Mouse (Mus musculus): ENCODE data around the gene Rab30. TPM values are rescaled to one million over a fixed set of nuclear protein-coding genes. Genes with fewer than 3 reads are reported as not detected.

Rab30 gene
- polyA plus RNA-seq, 1 experiment from 2014 or later = 7.6 TPM

DNA sequence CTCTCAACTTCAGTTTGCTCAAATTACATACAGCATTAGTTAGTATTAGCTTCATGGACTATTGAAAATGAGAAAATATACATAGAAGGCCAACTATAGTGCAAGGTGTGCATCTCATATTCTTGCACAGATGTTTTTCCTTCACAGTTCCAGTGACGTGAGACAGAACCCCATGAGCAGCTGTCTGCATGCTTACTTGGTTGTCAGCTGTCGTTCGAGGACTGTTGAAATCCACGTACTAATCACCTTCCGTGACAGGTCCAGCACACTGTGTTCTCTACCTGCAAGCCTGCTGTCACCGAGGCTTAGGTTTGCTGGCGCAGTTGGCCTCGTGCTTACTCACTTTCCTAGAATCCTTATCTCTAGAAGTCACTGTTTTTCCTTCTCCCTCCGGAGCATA, 76.5 kb downstream of the Rab30 start:
- H3K27me3 ChIP-seq (ENCODE audit: control insufficient read depth, insufficient read depth, low read length) = no peaks in the 10 kb centered on the region
- H3K36me3 ChIP-seq (ENCODE audit: control insufficient read depth, insufficient read depth) = no peaks in the 10 kb centered on the region
- no peak overlapping the region for H3K27ac ChIP-seq (ENCODE audit: low read length)
- H3K4me1 ChIP-seq (ENCODE audit: control insufficient read depth, insufficient read depth, low read length) = no peaks in the 10 kb centered on the region
- no peaks in the 10 kb centered on the region for H3K9me3 ChIP-seq (replicated peaks; ENCODE audit: control insufficient read depth, low read length)
- H3K4me3 ChIP-seq (ENCODE audit: low read length) = no peak overlapping the region
- peak; percentile 23; the same call in 1 of the 2 replicates for ATAC-seq (replicated peaks; ENCODE audit: extremely low read depth, insufficient read depth, low FRiP score)
- no peak overlapping the region for H3K9ac ChIP-seq (ENCODE audit: low read length)
- no peak overlapping the region for H3K4me2 ChIP-seq (ENCODE audit: low read depth, low read length)
- WGBS = 37% methylated on average over 9 of the region's 9 CpGs

DNA sequence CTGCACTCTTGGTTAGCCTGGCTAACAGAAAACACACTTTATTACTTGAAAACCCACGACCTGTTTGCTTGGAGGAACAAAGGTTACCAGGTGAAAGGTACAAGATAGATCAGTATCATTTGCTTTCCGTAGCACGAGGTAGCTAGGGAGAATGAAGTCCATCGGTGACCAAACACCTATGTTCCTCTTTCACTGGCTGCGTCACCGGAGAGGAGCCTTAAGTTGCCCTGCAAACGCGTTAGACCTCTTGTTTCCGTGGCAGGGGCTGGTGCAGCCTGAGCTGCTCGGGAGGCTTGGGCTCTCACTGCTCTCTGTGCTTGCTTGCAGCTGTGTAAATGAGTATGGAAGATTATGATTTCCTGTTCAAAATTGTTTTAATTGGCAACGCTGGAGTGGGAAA, 78.3 kb downstream of the Rab30 start:
- no peaks in the 10 kb centered on the region for H3K36me3 ChIP-seq (ENCODE audit: control insufficient read depth, insufficient read depth)
- no peak overlapping the region for H3K4me2 ChIP-seq (ENCODE audit: low read depth, low read length)
- no peaks in the 10 kb centered on the region for H3K4me1 ChIP-seq (ENCODE audit: control insufficient read depth, insufficient read depth, low read length)
- no peak overlapping the region for H3K9ac ChIP-seq (ENCODE audit: low read length)
- WGBS = 78% methylated on average over 11 of the region's 11 CpGs
- no peaks in the 10 kb centered on the region for H3K9me3 ChIP-seq (replicated peaks; ENCODE audit: control insufficient read depth, low read length)
- no peak overlapping the region for H3K4me3 ChIP-seq (ENCODE audit: low read length)
- no peak for ATAC-seq (replicated peaks; ENCODE audit: extremely low read depth, insufficient read depth, low FRiP score)
- no peaks in the 10 kb centered on the region for H3K27me3 ChIP-seq (ENCODE audit: control insufficient read depth, insufficient read depth, low read length)
- no peak overlapping the region for H3K27ac ChIP-seq (ENCODE audit: low read length)

DNA sequence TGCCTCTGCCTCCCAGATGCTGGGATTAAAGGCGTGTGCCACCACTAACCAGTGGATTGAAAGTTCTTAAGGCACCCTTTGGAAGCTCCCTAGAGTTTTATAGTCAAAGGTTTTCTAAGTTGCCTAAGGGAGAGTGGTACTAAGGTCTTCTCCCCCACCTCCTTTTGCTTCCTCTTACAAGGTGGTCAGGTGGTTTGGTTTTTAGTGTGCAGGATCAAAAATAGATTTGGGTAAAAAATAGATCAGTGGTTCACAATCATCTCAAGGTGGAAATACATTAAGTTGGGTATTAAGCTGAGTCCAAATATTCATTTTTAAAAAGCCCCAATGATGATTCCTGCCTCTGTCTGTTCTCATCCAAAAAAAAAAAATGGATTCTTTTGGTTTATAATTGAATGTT, 79.0 kb downstream of the Rab30 start:
- Histone ChIP-seq H3K27ac (ENCODE audit: low read length) (no peak overlapping the region), H3K9ac (ENCODE audit: low read length) (no peak overlapping the region), H3K4me1 (ENCODE audit: control insufficient read depth, insufficient read depth, low read length) (no peaks in the 10 kb centered on the region), H3K9me3 (replicated peaks; ENCODE audit: control insufficient read depth, low read length) (no peaks in the 10 kb centered on the region), H3K4me2 (ENCODE audit: low read depth, low read length) (no peak overlapping the region), H3K36me3 (ENCODE audit: control insufficient read depth, insufficient read depth) (no peaks in the 10 kb centered on the region), H3K4me3 (ENCODE audit: low read length) (no peak overlapping the region), H3K27me3 (ENCODE audit: control insufficient read depth, insufficient read depth, low read length) (no peaks in the 10 kb centered on the region)
- 86% methylated on average over 1 of the region's 1 CpGs for WGBS
- no peak for ATAC-seq (replicated peaks; ENCODE audit: extremely low read depth, insufficient read depth, low FRiP score)

DNA sequence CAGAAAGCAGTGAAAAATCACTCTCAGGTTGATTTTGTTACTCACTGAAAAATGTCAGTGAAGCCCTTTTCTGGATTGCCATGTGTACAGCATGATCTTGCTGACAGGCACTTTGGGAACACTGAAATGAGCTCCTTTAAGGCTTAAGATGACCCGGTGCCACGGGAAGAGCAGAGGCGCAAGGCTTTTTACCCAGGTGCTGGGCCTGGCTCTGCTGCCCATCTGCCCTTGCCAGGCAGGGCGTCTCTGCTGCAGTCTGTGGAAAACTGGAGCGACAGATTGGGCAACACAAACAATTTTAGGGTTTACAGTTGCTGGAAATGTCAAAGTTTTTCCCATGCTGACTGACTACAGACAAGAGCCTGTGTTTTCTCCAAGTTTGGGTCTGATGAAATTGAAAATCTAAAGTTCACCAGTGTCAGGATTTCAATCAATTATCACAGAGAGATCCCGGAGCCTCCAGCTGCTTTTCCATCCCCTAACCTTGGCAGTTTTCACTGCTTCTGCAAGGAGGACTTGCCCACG, 79.6 kb downstream of the Rab30 start:
- WGBS = 64% methylated on average over 7 of the region's 7 CpGs
- H3K36me3 ChIP-seq (ENCODE audit: control insufficient read depth, insufficient read depth) = no peaks in the 10 kb centered on the region
- H3K4me2 ChIP-seq (ENCODE audit: low read depth, low read length) = no peak overlapping the region
- H3K27ac ChIP-seq (ENCODE audit: low read length) = no peak overlapping the region
- H3K9ac ChIP-seq (ENCODE audit: low read length) = no peak overlapping the region
- H3K4me3 ChIP-seq (ENCODE audit: low read length) = no peak overlapping the region
- H3K9me3 ChIP-seq (replicated peaks; ENCODE audit: control insufficient read depth, low read length) = no peaks in the 10 kb centered on the region
- no peaks in the 10 kb centered on the region for H3K4me1 ChIP-seq (ENCODE audit: control insufficient read depth, insufficient read depth, low read length)
- no peak for ATAC-seq (replicated peaks; ENCODE audit: extremely low read depth, insufficient read depth, low FRiP score)
- no peaks in the 10 kb centered on the region for H3K27me3 ChIP-seq (ENCODE audit: control insufficient read depth, insufficient read depth, low read length)

- no peak for ATAC-seq (replicated peaks; ENCODE audit: extremely low read depth, insufficient read depth, low FRiP score)
- no peaks in the 10 kb centered on the region for H3K36me3 ChIP-seq (ENCODE audit: control insufficient read depth, insufficient read depth)
- H3K27ac ChIP-seq (ENCODE audit: low read length) = no peak overlapping the region
- no peak overlapping the region for H3K4me3 ChIP-seq (ENCODE audit: low read length)
- no peaks in the 10 kb centered on the region for H3K9me3 ChIP-seq (replicated peaks; ENCODE audit: control insufficient read depth, low read length)
- no peaks in the 10 kb centered on the region for H3K4me1 ChIP-seq (ENCODE audit: control insufficient read depth, insufficient read depth, low read length)
- H3K27me3 ChIP-seq (ENCODE audit: control insufficient read depth, insufficient read depth, low read length) = no peaks in the 10 kb centered on the region
- H3K9ac ChIP-seq (ENCODE audit: low read length) = no peak overlapping the region
- no peak overlapping the region for H3K4me2 ChIP-seq (ENCODE audit: low read depth, low read length)
- WGBS = 49% methylated on average over 4 of the region's 4 CpGs
Measured at GRCm38 (mm10) chr7:92821871-92822270, 80.5 kb downstream of the Rab30 start.

DNA sequence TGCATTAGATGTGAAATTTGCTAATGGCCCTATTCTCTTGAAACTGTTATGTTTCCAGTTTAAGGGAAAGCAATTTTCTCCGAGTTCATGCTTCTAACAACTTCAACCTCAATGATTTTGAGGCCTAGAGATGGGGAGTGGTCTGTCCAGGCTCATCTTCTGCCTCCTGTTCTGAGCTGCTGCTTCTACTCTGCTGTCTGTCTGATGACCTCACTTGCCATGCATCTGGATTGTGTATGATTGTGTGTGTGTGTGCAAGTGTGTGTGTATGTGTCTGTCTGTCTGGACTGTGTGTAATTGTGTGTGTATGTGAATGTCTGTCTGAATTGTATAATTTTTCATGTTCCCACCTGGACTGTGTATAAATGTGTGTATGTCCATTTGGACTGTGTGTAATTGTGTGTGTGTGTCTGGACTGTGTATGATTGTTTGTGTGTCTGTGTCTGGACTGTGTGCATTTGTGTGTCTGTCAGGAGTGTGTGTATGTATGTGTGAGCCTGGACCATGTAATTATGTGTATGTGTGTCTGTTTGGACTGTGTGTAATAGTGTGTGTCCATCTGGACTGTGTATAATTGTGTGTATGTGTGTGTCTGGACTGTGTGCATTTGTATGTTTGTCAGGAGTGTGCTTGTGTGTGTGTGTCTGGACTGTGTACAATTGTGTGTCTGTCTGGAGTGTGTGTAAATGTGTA, 81.2 kb downstream of the Rab30 start:
- Histone ChIP-seq H3K4me1 (ENCODE audit: control insufficient read depth, insufficient read depth, low read length) (no peaks in the 10 kb centered on the region), H3K4me2 (ENCODE audit: low read depth, low read length) (no peak overlapping the region), H3K27me3 (ENCODE audit: control insufficient read depth, insufficient read depth, low read length) (no peaks in the 10 kb centered on the region), H3K9me3 (replicated peaks; ENCODE audit: control insufficient read depth, low read length) (no peaks in the 10 kb centered on the region), H3K36me3 (ENCODE audit: control insufficient read depth, insufficient read depth) (no peaks in the 10 kb centered on the region), H3K27ac (ENCODE audit: low read length) (no peak overlapping the region), H3K4me3 (ENCODE audit: low read length) (no peak overlapping the region), H3K9ac (ENCODE audit: low read length) (no peak overlapping the region)
- WGBS = 53% methylated on average over 1 of the region's 1 CpGs
- ATAC-seq (replicated peaks; ENCODE audit: extremely low read depth, insufficient read depth, low FRiP score) = no peak

DNA sequence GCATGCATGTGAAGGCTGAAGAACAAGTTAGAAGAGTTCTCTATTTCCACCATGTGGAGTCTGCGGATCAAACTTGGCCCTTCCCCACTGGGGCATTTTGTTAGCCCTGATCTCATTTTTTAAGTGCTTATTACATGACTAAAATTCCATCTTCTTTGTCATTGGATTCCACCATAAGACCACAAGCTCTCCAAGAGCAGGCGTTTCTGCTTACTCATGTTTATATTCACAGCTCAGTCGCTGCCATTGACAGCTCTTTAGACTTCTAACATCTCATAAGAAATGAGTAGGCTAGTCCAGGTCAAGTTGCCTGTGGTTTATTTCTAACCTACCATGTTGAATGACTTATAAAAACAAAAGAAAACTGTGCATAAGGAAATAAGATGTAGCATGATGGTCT, 84.8 kb downstream of the Rab30 start:
- Histone ChIP-seq H3K27me3 (ENCODE audit: control insufficient read depth, insufficient read depth, low read length) (no peaks in the 10 kb centered on the region), H3K9ac (ENCODE audit: low read length) (no peak overlapping the region), H3K36me3 (ENCODE audit: control insufficient read depth, insufficient read depth) (no peaks in the 10 kb centered on the region), H3K4me1 (ENCODE audit: control insufficient read depth, insufficient read depth, low read length) (no peaks in the 10 kb centered on the region), H3K4me3 (ENCODE audit: low read length) (no peak overlapping the region), H3K4me2 (ENCODE audit: low read depth, low read length) (no peak overlapping the region), H3K9me3 (replicated peaks; ENCODE audit: control insufficient read depth, low read length) (no peaks in the 10 kb centered on the region), H3K27ac (ENCODE audit: low read length) (no peak overlapping the region)
- 84% methylated on average over 3 of the region's 3 CpGs for WGBS
- no peak for ATAC-seq (replicated peaks; ENCODE audit: extremely low read depth, insufficient read depth, low FRiP score)

GRCm38 (mm10) chr7:92827981-92828380, 86.6 kb downstream of the Rab30 start:
- 34% methylated on average over 3 of the region's 3 CpGs for WGBS
- H3K4me3 ChIP-seq (ENCODE audit: low read length) = no peak overlapping the region
- H3K27ac ChIP-seq (ENCODE audit: low read length) = no peak overlapping the region
- no peak overlapping the region for H3K9ac ChIP-seq (ENCODE audit: low read length)
- no peak overlapping the region for H3K4me2 ChIP-seq (ENCODE audit: low read depth, low read length)
- ATAC-seq (replicated peaks; ENCODE audit: extremely low read depth, insufficient read depth, low FRiP score) = no peak
- H3K27me3 ChIP-seq (ENCODE audit: control insufficient read depth, insufficient read depth, low read length) = no peaks in the 10 kb centered on the region
- no peaks in the 10 kb centered on the region for H3K9me3 ChIP-seq (replicated peaks; ENCODE audit: control insufficient read depth, low read length)
- no peaks in the 10 kb centered on the region for H3K4me1 ChIP-seq (ENCODE audit: control insufficient read depth, insufficient read depth, low read length)
- no peaks in the 10 kb centered on the region for H3K36me3 ChIP-seq (ENCODE audit: control insufficient read depth, insufficient read depth)

DNA sequence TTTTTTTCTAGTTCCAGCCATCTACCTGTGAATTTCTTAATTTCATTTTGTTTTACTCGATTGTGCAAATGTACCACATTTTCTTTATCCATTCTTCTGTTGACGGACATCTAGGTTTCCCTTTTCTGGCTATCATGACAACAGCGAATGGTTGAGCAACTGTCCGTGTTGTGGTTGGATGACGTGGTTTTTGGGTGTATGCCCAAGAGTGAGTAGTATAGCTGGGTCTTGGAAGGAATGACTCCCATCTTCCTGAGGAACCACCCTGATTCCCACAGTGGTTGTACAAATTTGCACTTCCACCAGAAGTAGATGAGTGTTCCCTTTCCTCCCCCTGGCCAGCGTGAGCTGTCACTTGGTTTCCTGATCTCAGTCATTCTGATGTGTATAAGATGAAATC, 91.0 kb downstream of the Rab30 start:
- ATAC-seq (replicated peaks; ENCODE audit: extremely low read depth, insufficient read depth, low FRiP score) = no peak

More for the DNA sequence above, 91.0 kb downstream of the Rab30 start:
- Histone ChIP-seq H3K27me3 (ENCODE audit: control insufficient read depth, insufficient read depth, low read length) (no peaks in the 10 kb centered on the region), H3K9me3 (replicated peaks; ENCODE audit: control insufficient read depth, low read length) (no peaks in the 10 kb centered on the region), H3K36me3 (ENCODE audit: control insufficient read depth, insufficient read depth) (no peaks in the 10 kb centered on the region), H3K4me2 (ENCODE audit: low read depth, low read length) (no peak overlapping the region), H3K4me3 (ENCODE audit: low read length) (no peak overlapping the region), H3K27ac (ENCODE audit: low read length) (no peak overlapping the region), H3K4me1 (ENCODE audit: control insufficient read depth, insufficient read depth, low read length) (no peaks in the 10 kb centered on the region), H3K9ac (ENCODE audit: low read length) (no peak overlapping the region)
- 83% methylated on average over 6 of the region's 6 CpGs for WGBS

All from heart, embryonic 16.5 days (tissue).